Mouse (Mus musculus) midbrain, embryonic 14.5 days (tissue): ENCODE measurements at regions not wholly inside any gene's neighbourhood (a gene's known extent, or its start where the extent isn't known, plus 50 kb on each side); places are given as distances from the start of the nearest gene placed in this dataset.

Experiments used
- ATAC-seq: fragments of 200-750 bp; cut with Nextera tagmentation; 2 replicates; pipeline ENCODE4 v1.8.0; 2017; ENCODE audit warnings: moderate number of reproducible peaks, moderate library complexity; ENCODE audit not compliant: low FRiP score, low TSS enrichment
- DNase-seq: peaks from one replicate; pipeline ENCODE4 v3.0.0-alpha.2; 2015
- H3K27ac ChIP-seq: fragments of 300-500 bp; sonication (generic); replicated peaks from 2 replicates; pipeline ENCODE4 v1.5.1; 2014; ENCODE audit warnings: mild to moderate bottlenecking, low read depth, low read length, moderate library complexity
- H3K27me3 ChIP-seq: fragments of 300-500 bp; sonication (generic); 2 replicates; pipeline ENCODE4 v1.6.1; 2014; ENCODE audit warnings: low read length, control low read depth, mixed read lengths; ENCODE audit not compliant: control insufficient read depth, insufficient read depth
- H3K36me3 ChIP-seq: fragments of 300-500 bp; sonication (generic); 2 replicates; pipeline ENCODE4 v1.6.1; 2014; ENCODE audit warnings: low read length, control low read depth; ENCODE audit not compliant: control insufficient read depth, insufficient read depth
- H3K4me1 ChIP-seq: fragments of 300-500 bp; sonication (generic); 2 replicates; pipeline ENCODE4 v1.6.1; 2014; ENCODE audit warnings: mild to moderate bottlenecking, antibody characterized with exemption, low read length, control low read depth; ENCODE audit not compliant: control insufficient read depth, insufficient read depth
- H3K4me2 ChIP-seq: fragments of 300-500 bp; sonication (generic); 2 replicates; pipeline ENCODE4 v1.6.1; 2014; ENCODE audit warnings: mild to moderate bottlenecking, low read length, moderate library complexity
- H3K4me3 ChIP-seq: fragments of 300-500 bp; sonication (generic); replicated peaks from 2 replicates; pipeline ENCODE4 v1.5.1; 2014; ENCODE audit warnings: low read depth, low read length
- H3K9ac ChIP-seq: fragments of 300-500 bp; sonication (generic); replicated peaks from 2 replicates; pipeline ENCODE4 v1.6.1; 2014; ENCODE audit warnings: mild to moderate bottlenecking, low read length, moderate library complexity
- H3K9me3 ChIP-seq: fragments of 300-500 bp; sonication (generic); 2 replicates; pipeline ENCODE4 v1.6.1; 2016; ENCODE audit warnings: low read length, control low read depth, mixed read lengths; ENCODE audit not compliant: control insufficient read depth
- WGBS: fragments of 180-500 bp; shearing (Covaris S2); extraction: QIAGEN DNeasy Blood & Tissue Kit; methylation state at CpG from one replicate; pipeline ENCODE4 v1.1.7; 2014; 5-methylcytosine and 5-hydroxymethylcytosine counted together

- no peak overlapping the region for H3K4me2 ChIP-seq
- ATAC-seq (no peak), DNase-seq (no peak)
- no peak overlapping the region for H3K4me3 ChIP-seq
- no peaks in the 10 kb centered on the region for H3K9me3 ChIP-seq
- H3K27me3 ChIP-seq: no peaks in the 10 kb centered on the region
- no peaks in the 10 kb centered on the region for H3K4me1 ChIP-seq
- H3K27ac ChIP-seq: no peak overlapping the region
- H3K9ac ChIP-seq: no peak overlapping the region
- no peaks in the 10 kb centered on the region for H3K36me3 ChIP-seq
- WGBS: 91% methylated on average over 4 of the region's 4 CpGs
These were observed 57.8 kb upstream of the Zfand5 start for GRCm38 (mm10) chr19:21214253-21214652.

- ATAC-seq (no peak), DNase-seq (no peak)
- Histone ChIP-seq H3K27me3 (no peaks in the 10 kb centered on the region), H3K27ac (no peak overlapping the region), H3K4me2 (no peak overlapping the region), H3K9me3 (no peaks in the 10 kb centered on the region), H3K9ac (no peak overlapping the region), H3K4me1 (no peaks in the 10 kb centered on the region), H3K4me3 (no peak overlapping the region), H3K36me3 (no peaks in the 10 kb centered on the region)
- 84% methylated on average over 10 of the region's 10 CpGs for WGBS
These were observed 78.6 kb upstream of the Zfand5 start for GRCm38 (mm10) chr19:21193461-21193860.

GRCm38 (mm10) chr19:21192576-21192975, 79.5 kb upstream of the Zfand5 start:
- no peak overlapping the region for H3K4me3 ChIP-seq

GRCm38 (mm10) chr19:21189216-21189615, 82.9 kb upstream of the Zfand5 start:
- no peak for DNase-seq
- H3K9me3 ChIP-seq: no peaks in the 10 kb centered on the region
- no peak overlapping the region for H3K9ac ChIP-seq
- no peaks in the 10 kb centered on the region for H3K27me3 ChIP-seq
- H3K4me2 ChIP-seq: no peak overlapping the region
- H3K4me3 ChIP-seq: no peak overlapping the region
- 82% methylated on average over 4 of the region's 4 CpGs for WGBS
- ATAC-seq: no peak
- no peaks in the 10 kb centered on the region for H3K36me3 ChIP-seq
- no peak overlapping the region for H3K27ac ChIP-seq
- H3K4me1 ChIP-seq: no peaks in the 10 kb centered on the region

More at GRCm38 (mm10) chr19:21192576-21192975, 79.5 kb upstream of the Zfand5 start:
- ATAC-seq: no peak
- DNase-seq: no peak
- Histone ChIP-seq H3K27ac (no peak overlapping the region), H3K27me3 (no peaks in the 10 kb centered on the region), H3K36me3 (no peaks in the 10 kb centered on the region), H3K4me2 (no peak overlapping the region), H3K4me1 (no peaks in the 10 kb centered on the region), H3K9ac (no peak overlapping the region), H3K9me3 (no peaks in the 10 kb centered on the region)
- 83% methylated on average over 6 of the region's 6 CpGs for WGBS

GRCm38 (mm10) chr19:21186656-21187055, 85.4 kb upstream of the Zfand5 start:
- Histone ChIP-seq H3K4me2 (no peak overlapping the region), H3K9ac (no peak overlapping the region), H3K27ac (no peak overlapping the region), H3K4me3 (no peak overlapping the region), H3K27me3 (no peaks in the 10 kb centered on the region), H3K36me3 (no peaks in the 10 kb centered on the region), H3K4me1 (no peaks in the 10 kb centered on the region), H3K9me3 (no peaks in the 10 kb centered on the region)
- ATAC-seq (no peak), DNase-seq (no peak)
- 97% methylated on average over 1 of the region's 1 CpGs for WGBS

GRCm38 (mm10) chr19:21186016-21186415, 86.1 kb upstream of the Zfand5 start:
- Histone ChIP-seq H3K27me3 (no peaks in the 10 kb centered on the region), H3K9me3 (no peaks in the 10 kb centered on the region), H3K4me2 (no peak overlapping the region), H3K4me3 (no peak overlapping the region), H3K36me3 (no peaks in the 10 kb centered on the region), H3K27ac (no peak overlapping the region), H3K4me1 (no peaks in the 10 kb centered on the region), H3K9ac (no peak overlapping the region)
- no peak for ATAC-seq
- DNase-seq: no peak
- WGBS: 82% methylated on average over 1 of the region's 1 CpGs

GRCm38 (mm10) chr19:21183028-21183427, 89.0 kb upstream of the Zfand5 start:
- Histone ChIP-seq H3K4me1 (no peaks in the 10 kb centered on the region), H3K9ac (no peak overlapping the region), H3K9me3 (no peaks in the 10 kb centered on the region), H3K4me3 (no peak overlapping the region), H3K27me3 (no peaks in the 10 kb centered on the region), H3K4me2 (no peak overlapping the region), H3K36me3 (no peaks in the 10 kb centered on the region), H3K27ac (no peak overlapping the region)
- DNase-seq (no peak), ATAC-seq (no peak)
- WGBS: 55% methylated on average over 4 of the region's 4 CpGs

GRCm38 (mm10) chr19:21179886-21180285, 92.2 kb upstream of the Zfand5 start:
- Histone ChIP-seq H3K4me3 (no peak overlapping the region), H3K4me1 (peaks cover 8% of the 10 kb centered on the region; the same call in 1 of the 2 replicates), H3K27me3 (no peaks in the 10 kb centered on the region), H3K27ac (no peak overlapping the region), H3K9ac (no peak overlapping the region), H3K4me2 (no peak overlapping the region), H3K9me3 (no peaks in the 10 kb centered on the region), H3K36me3 (no peaks in the 10 kb centered on the region)
- WGBS: 91% methylated on average over 1 of the region's 1 CpGs
- DNase-seq: no peak
- no peak for ATAC-seq

GRCm38 (mm10) chr19:21175426-21175831, 96.6 kb upstream of the Zfand5 start:
- Histone ChIP-seq H3K9ac (no peak overlapping the region), H3K27ac (no peak overlapping the region), H3K4me2 (no peak overlapping the region), H3K4me1 (peaks cover 8% of the 10 kb centered on the region; the same call in 1 of the 2 replicates), H3K36me3 (no peaks in the 10 kb centered on the region), H3K4me3 (no peak overlapping the region), H3K27me3 (no peaks in the 10 kb centered on the region), H3K9me3 (no peaks in the 10 kb centered on the region)
- ATAC-seq: no peak; the same call in 1 of the 2 replicates
- 69% methylated on average over 3 of the region's 3 CpGs for WGBS
- DNase-seq: no peak
